Mouse (Mus musculus) liver, adult 2 months (tissue): ENCODE results near the gene Adam15.

ENCODE experiments used
- CTCF ChIP-seq: fragments of 200-500 bp; IDR thresholded peaks from 2 replicates; pipeline ENCODE4 v1.5.1; 2011; ENCODE audit warnings: low read depth, low read length, control low read depth
- POLR2A ChIP-seq: fragments of 200-500 bp; IDR thresholded peaks from 2 replicates; pipeline ENCODE4 v1.6.1; 2011; ENCODE audit warnings: low read length, control low read depth; ENCODE audit not compliant: insufficient read depth; ENCODE audit errors: extremely low read depth

- TF ChIP-seq POLR2A = no peak
- TF ChIP-seq CTCF = no peak
Observed at GRCm38 (mm10) chr3:89356029-89356428, 6.2 kb upstream of the Adam15 start.
